In genomic region chr15:78271208-78271607, GRCm38 (mm10) we compare ENCODE assay signal across 15 mouse cellular contexts.
"Had no signal": no experiment of that assay in that cellular context is flagged by ENCODE, and none has a peak within 500 bp of the region (broad histone marks: within the 10 kb centered on the region; RNA-seq: fewer than 3 reads in every experiment).

No protein-coding gene starts in this region.

- DNase-seq: kidney, adult 11 months; kidney, adult 9 months; kidney, postnatal 36 days; layer of hippocampus, adult 9-11 months; layer of hippocampus, postnatal 36 days; lung, adult 18-20 months; lung, postnatal 36 days; right cerebral cortex, postnatal 14 days; thymus, postnatal 4 days had no signal

- H3K36me3 ChIP-seq: limb, embryonic 13.5 days; neural tube, embryonic 13.5 days had no signal

- H3K9me3 ChIP-seq: limb, embryonic 13.5 days; neural tube, embryonic 13.5 days had no signal

- ATAC-seq: midbrain, embryonic 16.5 days had no signal

- H3K4me2 ChIP-seq: limb, embryonic 13.5 days; midbrain, embryonic 11.5 days; neural tube, embryonic 13.5 days had no signal

- H3K4me3 ChIP-seq: limb, embryonic 13.5 days; megakaryocyte, embryonic 14.5 days; neural tube, embryonic 13.5 days had no signal

- H3K9ac ChIP-seq: limb, embryonic 13.5 days; neural tube, embryonic 13.5 days had no signal

- H3K4me1 ChIP-seq: limb, embryonic 13.5 days; neural tube, embryonic 13.5 days had no signal

- H3K27ac ChIP-seq: kidney, postnatal 0 days; limb, embryonic 13.5 days; neural tube, embryonic 13.5 days had no signal

- H3K27me3 ChIP-seq: limb, embryonic 13.5 days; neural tube, embryonic 13.5 days had no signal
